Mouse (Mus musculus): ENCODE measurements at regions not wholly inside any gene's neighbourhood (a gene's known extent, or its start where the extent isn't known, plus 50 kb on each side); places are given as distances from the start of the nearest gene placed in this dataset.
"Not testable (repeated sequence)": the region's sequence is repeated elsewhere in the genome, so short reads cannot be mapped to it uniquely, and the experiment has no call there.

- peak; percentile 41; the same call in 1 of the 2 replicates for ATAC-seq (ENCODE audit: low FRiP score)
- H3K27me3 ChIP-seq: peaks cover 19% of the 10 kb centered on the region
- H3K4me1 ChIP-seq: peaks cover 10% of the 10 kb centered on the region
- peak overlapping the region; percentile 65 for H3K4me2 ChIP-seq
- H3K9ac ChIP-seq: no peak overlapping the region
- no peaks in the 10 kb centered on the region for H3K9me3 ChIP-seq
- H3K36me3 ChIP-seq (replicated peaks): no peaks in the 10 kb centered on the region
- WGBS: under 1% methylated on average over 15 of the region's 15 CpGs
- H3K27ac ChIP-seq: no peak overlapping the region
- H3K4me3 ChIP-seq (replicated peaks): peak overlapping the region; percentile 34
These were observed 63.8 kb upstream of the Srsf6 start for GRCm38 (mm10) chr2:162867516-162868029.

- Histone ChIP-seq H3K9ac (no peak overlapping the region), H3K36me3 (replicated peaks) (no peaks in the 10 kb centered on the region), H3K4me2 (peak overlapping the region; percentile 65), H3K4me3 (replicated peaks) (peak overlapping the region; percentile 34), H3K9me3 (no peaks in the 10 kb centered on the region), H3K27me3 (peaks cover 19% of the 10 kb centered on the region), H3K27ac (no peak overlapping the region), H3K4me1 (peaks cover 10% of the 10 kb centered on the region)
- 7% methylated on average over 11 of the region's 11 CpGs for WGBS
- ATAC-seq (ENCODE audit: low FRiP score): 0 out of 2 replicates have a peak, but pooled peaks have one; percentile 49
These were observed 64.6 kb upstream of the Srsf6 start for GRCm38 (mm10) chr2:162866613-162867314.

GRCm38 (mm10) chr2:162864571-162864970 lies 66.8 kb upstream of the Srsf6 start:
- no peak overlapping the region for H3K4me2 ChIP-seq
- H3K36me3 ChIP-seq (replicated peaks): no peaks in the 10 kb centered on the region
- 75% methylated on average over 1 of the region's 1 CpGs for WGBS
- peaks cover 19% of the 10 kb centered on the region for H3K27me3 ChIP-seq
- ATAC-seq (ENCODE audit: low FRiP score): no peak
- H3K27ac ChIP-seq: no peak overlapping the region
- no peak overlapping the region for H3K9ac ChIP-seq
- peaks cover 10% of the 10 kb centered on the region for H3K4me1 ChIP-seq
- no peaks in the 10 kb centered on the region for H3K9me3 ChIP-seq
- H3K4me3 ChIP-seq (replicated peaks): no peak overlapping the region

- no peak overlapping the region for H3K4me2 ChIP-seq
- no peak overlapping the region for H3K4me3 ChIP-seq (replicated peaks)
- H3K27me3 ChIP-seq: 0 out of 2 replicates have a peak, but pooled peaks cover 3% of the 10 kb centered on the region
- no peak overlapping the region for H3K9ac ChIP-seq
- H3K36me3 ChIP-seq (replicated peaks): no peaks in the 10 kb centered on the region
- ATAC-seq (ENCODE audit: low FRiP score): no peak
- H3K27ac ChIP-seq: no peak overlapping the region
- H3K4me1 ChIP-seq: no peaks in the 10 kb centered on the region
- no peaks in the 10 kb centered on the region for H3K9me3 ChIP-seq
- 83% methylated on average over 6 of the region's 6 CpGs for WGBS
These were observed 76.7 kb upstream of the Srsf6 start for GRCm38 (mm10) chr2:162854606-162855005.

- no peak overlapping the region for H3K4me3 ChIP-seq (replicated peaks)
- no peaks in the 10 kb centered on the region for H3K4me1 ChIP-seq
- 0 out of 2 replicates have a peak, but pooled peaks cover 3% of the 10 kb centered on the region for H3K27me3 ChIP-seq
- H3K9ac ChIP-seq: no peak overlapping the region
- WGBS: 76% methylated on average over 7 of the region's 7 CpGs
- no peaks in the 10 kb centered on the region for H3K9me3 ChIP-seq
- H3K4me2 ChIP-seq: no peak overlapping the region
- H3K27ac ChIP-seq: no peak overlapping the region
- ATAC-seq (ENCODE audit: low FRiP score): no peak
- no peaks in the 10 kb centered on the region for H3K36me3 ChIP-seq (replicated peaks)
These were observed 77.8 kb upstream of the Srsf6 start for GRCm38 (mm10) chr2:162853576-162853975.

- H3K27ac ChIP-seq; H3K9ac ChIP-seq; H3K4me1 ChIP-seq; H3K4me2 ChIP-seq; ATAC-seq (ENCODE audit: low FRiP score); H3K36me3 ChIP-seq (replicated peaks); H3K9me3 ChIP-seq; H3K27me3 ChIP-seq; H3K4me3 ChIP-seq (replicated peaks): not testable (repeated sequence)
- WGBS: 89% methylated on average over 9 of the region's 9 CpGs
These were observed 89.6 kb upstream of the Srsf6 start for GRCm38 (mm10) chr2:162841761-162842160.

GRCm38 (mm10) chr2:162837776-162838175 lies 93.6 kb upstream of the Srsf6 start:
- Histone ChIP-seq H3K4me1 (peaks cover 5% of the 10 kb centered on the region; the same call in 1 of the 2 replicates), H3K27me3 (no peaks in the 10 kb centered on the region), H3K4me2 (no peak overlapping the region), H3K36me3 (replicated peaks) (no peaks in the 10 kb centered on the region), H3K9ac (no peak overlapping the region), H3K9me3 (no peaks in the 10 kb centered on the region), H3K4me3 (replicated peaks) (no peak overlapping the region), H3K27ac (no peak overlapping the region)
- ATAC-seq (ENCODE audit: low FRiP score): no peak
- 54% methylated on average over 2 of the region's 2 CpGs for WGBS

GRCm38 (mm10) chr2:162833741-162834140 lies 97.6 kb upstream of the Srsf6 start:
- WGBS: 36% methylated on average over 6 of the region's 6 CpGs

GRCm38 (mm10) chr2:162818787-162819186 lies 112.5 kb upstream of the Srsf6 start:
- WGBS: 95% methylated on average over 4 of the region's 4 CpGs
- Histone ChIP-seq H3K27ac (no peak overlapping the region), H3K4me3 (replicated peaks) (no peak overlapping the region), H3K4me1 (no peaks in the 10 kb centered on the region), H3K9me3 (no peaks in the 10 kb centered on the region), H3K27me3 (no peaks in the 10 kb centered on the region), H3K36me3 (replicated peaks) (no peaks in the 10 kb centered on the region), H3K4me2 (no peak overlapping the region), H3K9ac (no peak overlapping the region)
- no peak for ATAC-seq (ENCODE audit: low FRiP score)

More at GRCm38 (mm10) chr2:162833741-162834140, 97.6 kb upstream of the Srsf6 start:
- Histone ChIP-seq H3K36me3 (replicated peaks) (no peaks in the 10 kb centered on the region), H3K4me2 (no peak overlapping the region), H3K27ac (no peak overlapping the region), H3K9ac (no peak overlapping the region), H3K4me3 (replicated peaks) (no peak overlapping the region), H3K4me1 (peaks cover 5% of the 10 kb centered on the region; the same call in 1 of the 2 replicates), H3K9me3 (no peaks in the 10 kb centered on the region), H3K27me3 (no peaks in the 10 kb centered on the region)
- no peak for ATAC-seq (ENCODE audit: low FRiP score)

- Histone ChIP-seq H3K27ac (no peak overlapping the region), H3K4me1 (no peaks in the 10 kb centered on the region), H3K27me3 (no peaks in the 10 kb centered on the region), H3K36me3 (replicated peaks) (no peaks in the 10 kb centered on the region), H3K9ac (no peak overlapping the region), H3K9me3 (no peaks in the 10 kb centered on the region), H3K4me2 (no peak overlapping the region), H3K4me3 (replicated peaks) (no peak overlapping the region)
- no peak for ATAC-seq (ENCODE audit: low FRiP score)
- 48% methylated on average over 2 of the region's 2 CpGs for WGBS
These were observed 117.1 kb upstream of the Srsf6 start for GRCm38 (mm10) chr2:162814205-162814604.

- Histone ChIP-seq H3K27me3 (no peaks in the 10 kb centered on the region), H3K27ac (no peak overlapping the region), H3K36me3 (replicated peaks) (no peaks in the 10 kb centered on the region), H3K4me3 (replicated peaks) (no peak overlapping the region), H3K4me2 (no peak overlapping the region), H3K9me3 (no peaks in the 10 kb centered on the region), H3K4me1 (no peaks in the 10 kb centered on the region), H3K9ac (no peak overlapping the region)
- no peak for ATAC-seq (ENCODE audit: low FRiP score)
- WGBS: 91% methylated on average over 10 of the region's 10 CpGs
These were observed 123.6 kb upstream of the Srsf6 start for GRCm38 (mm10) chr2:162807747-162808146.

GRCm38 (mm10) chr2:162796528-162796927 lies 134.8 kb upstream of the Srsf6 start:
- no peak for ATAC-seq (ENCODE audit: low FRiP score)
- no peaks in the 10 kb centered on the region for H3K9me3 ChIP-seq

GRCm38 (mm10) chr2:162794285-162794684 lies 133.3 kb upstream of the Ptprt start:
- H3K4me2 ChIP-seq: no peak overlapping the region
- H3K27ac ChIP-seq: no peak overlapping the region

More at GRCm38 (mm10) chr2:162796528-162796927, 134.8 kb upstream of the Srsf6 start:
- Histone ChIP-seq H3K4me1 (no peaks in the 10 kb centered on the region), H3K4me3 (replicated peaks) (no peak overlapping the region), H3K27ac (no peak overlapping the region), H3K9ac (no peak overlapping the region), H3K4me2 (no peak overlapping the region), H3K27me3 (no peaks in the 10 kb centered on the region), H3K36me3 (replicated peaks) (no peaks in the 10 kb centered on the region)
- WGBS: 74% methylated on average over 4 of the region's 4 CpGs

More at GRCm38 (mm10) chr2:162794285-162794684, 133.3 kb upstream of the Ptprt start:
- Histone ChIP-seq H3K36me3 (replicated peaks) (no peaks in the 10 kb centered on the region), H3K4me3 (replicated peaks) (no peak overlapping the region), H3K9me3 (no peaks in the 10 kb centered on the region), H3K9ac (no peak overlapping the region), H3K27me3 (no peaks in the 10 kb centered on the region), H3K4me1 (no peaks in the 10 kb centered on the region; the same call in 1 of the 2 replicates)
- no peak for ATAC-seq (ENCODE audit: low FRiP score)
- 90% methylated on average over 8 of the region's 8 CpGs for WGBS

All from forebrain, embryonic 12.5 days (tissue).